Mouse (Mus musculus) spleen, postnatal 4 days (tissue): Measurements from ENCODE around the gene Lmcd1.
A peak's percentile ranks its signal among the peaks of the same experiment; 100 is the strongest.
"Not testable (repeated sequence)": the region's sequence is repeated elsewhere in the genome, so short reads cannot be mapped to it uniquely, and the experiment has no call there.

Experiments used
- DNase-seq, 2 experiments: peaks; one replicate each; pipeline ENCODE4 v3.0.0; 2022; ENCODE audit warnings: low spot score in 2 of 2

Gene Lmcd1

GRCm38 (mm10) chr6:112273501-112274205 lies at the start of gene Lmcd1:
TSS of gene Lmcd1 (plus strand) at chr6:112273758.
- DNase-seq: peak; percentile 37 to 59

- no peak for DNase-seq
These were observed 49.5 kb upstream of the Lmcd1 start for GRCm38 (mm10) chr6:112223877-112224632.

- no peak for DNase-seq
These were observed 36.8 kb upstream of the Lmcd1 start for GRCm38 (mm10) chr6:112236775-112237174.

GRCm38 (mm10) chr6:112242216-112242615 lies 31.3 kb upstream of the Lmcd1 start:
- no peak for DNase-seq

GRCm38 (mm10) chr6:112245639-112246038 lies 27.9 kb upstream of the Lmcd1 start:
- peak in 1 of 2 experiments; percentile 17 for DNase-seq

GRCm38 (mm10) chr6:112246636-112247035 lies 26.9 kb upstream of the Lmcd1 start:
- no peak for DNase-seq

GRCm38 (mm10) chr6:112253943-112254342 lies 19.6 kb upstream of the Lmcd1 start:
- not testable (repeated sequence) for DNase-seq

- no peak for DNase-seq
These were observed 18.6 kb upstream of the Lmcd1 start for GRCm38 (mm10) chr6:112254967-112255366.

GRCm38 (mm10) chr6:112255388-112256225 lies 18.0 kb upstream of the Lmcd1 start:
- DNase-seq: no peak

- no peak for DNase-seq
These were observed 17.0 kb upstream of the Lmcd1 start for GRCm38 (mm10) chr6:112256599-112256998.

GRCm38 (mm10) chr6:112261089-112261488 lies 12.5 kb upstream of the Lmcd1 start:
- no peak for DNase-seq

- no peak for DNase-seq
These were observed 9.2 kb upstream of the Lmcd1 start for GRCm38 (mm10) chr6:112264321-112264720.

- DNase-seq: no peak
These were observed 6.9 kb upstream of the Lmcd1 start for GRCm38 (mm10) chr6:112266631-112267030.

- no peak for DNase-seq
These were observed 5.7 kb upstream of the Lmcd1 start for GRCm38 (mm10) chr6:112267661-112268357.

- DNase-seq: peak in 1 of 2 experiments; percentile 22
These were observed 900 bp downstream of the Lmcd1 start for GRCm38 (mm10) chr6:112274261-112275055.

- no peak for DNase-seq
These were observed 2.2 kb downstream of the Lmcd1 start for GRCm38 (mm10) chr6:112275731-112276245.

GRCm38 (mm10) chr6:112278805-112279204 lies 5.2 kb downstream of the Lmcd1 start:
- DNase-seq: no peak

GRCm38 (mm10) chr6:112280161-112280560 lies 6.6 kb downstream of the Lmcd1 start:
- DNase-seq: no peak

- no peak for DNase-seq
These were observed 7.4 kb downstream of the Lmcd1 start for GRCm38 (mm10) chr6:112280945-112281344.

GRCm38 (mm10) chr6:112281935-112282334 lies 8.4 kb downstream of the Lmcd1 start:
- no peak for DNase-seq
